Mouse (Mus musculus): Measurements from ENCODE around the gene Haspin. TPM values are rescaled to one million over a fixed set of nuclear protein-coding genes. Genes with fewer than 3 reads are reported as not detected.

Haspin gene
- polyA plus RNA-seq, 1 experiment = 8.6 TPM

DNA sequence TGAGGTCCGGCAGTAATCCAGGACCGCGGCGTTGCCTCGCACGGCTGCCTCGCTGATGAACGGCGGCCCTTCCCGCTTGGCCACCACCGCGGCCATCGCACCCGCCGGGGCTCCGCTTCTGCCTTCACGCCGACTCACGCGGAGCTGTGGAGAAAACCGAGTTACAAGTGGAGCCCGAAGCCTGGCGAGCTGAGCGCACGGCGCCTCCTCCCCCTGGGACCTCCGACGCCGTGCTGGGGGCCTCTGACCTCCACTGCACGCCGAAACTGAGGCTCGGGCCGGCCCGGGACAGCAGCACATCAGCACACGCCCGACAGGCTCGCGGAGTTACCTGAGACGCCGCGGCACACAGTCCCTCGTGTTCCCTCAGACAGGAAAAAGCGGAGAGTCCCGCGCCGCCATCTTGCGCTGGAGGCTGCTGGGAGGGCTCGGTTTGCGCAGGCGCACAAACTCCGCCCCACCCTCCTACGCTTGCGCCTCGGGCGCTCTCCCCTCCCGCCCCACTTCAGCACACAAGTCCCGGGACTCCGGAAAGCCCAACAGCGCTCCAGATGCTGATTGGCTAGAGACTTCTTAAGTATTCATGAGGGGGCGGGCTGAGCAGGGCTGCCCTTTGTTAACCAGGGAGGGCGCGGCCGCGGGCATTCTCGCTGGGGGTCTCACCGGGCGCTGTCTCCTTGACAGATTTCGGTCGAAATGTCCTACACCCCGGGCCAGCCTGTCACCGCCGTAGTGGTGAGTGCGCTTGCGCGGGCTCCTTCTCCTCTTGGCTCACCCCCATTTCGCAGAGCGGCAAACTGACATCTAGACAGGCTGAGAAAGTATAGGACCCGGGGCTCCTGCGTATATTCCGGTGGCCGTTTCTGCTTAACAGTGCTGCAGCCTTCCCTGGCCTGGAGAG is 38.8 kb upstream of the Haspin start, which contains the start of the genes Emc6 and Tax1bp3:
Gene Emc6, minus strand, starts transcription at position 430 of the 901 bp plus-strand sequence.
Gene Tax1bp3, plus strand, starts transcription at position 476 of the 901 bp plus-strand sequence.
- DNase-seq = peak; percentile 96

DNA sequence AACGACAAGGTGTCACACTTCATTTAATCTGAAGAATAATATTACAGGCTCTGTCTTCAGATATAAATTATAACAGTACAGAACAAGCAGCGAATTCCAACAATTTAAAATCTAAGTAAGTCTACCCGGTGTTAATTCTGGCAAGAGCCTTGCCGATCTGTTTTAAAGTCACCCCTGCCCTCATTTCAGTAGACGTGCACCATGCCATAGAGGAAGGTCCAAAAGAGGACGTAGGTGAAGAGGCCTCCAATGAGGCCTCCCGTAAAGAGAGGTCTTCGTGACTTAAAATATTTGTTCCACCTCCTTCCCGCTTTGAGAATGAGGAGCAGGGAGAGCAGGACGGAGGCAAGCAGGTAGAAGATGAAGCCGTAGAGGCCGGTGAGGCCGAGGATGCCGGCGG is 38.1 kb upstream of the Haspin start:
- H3K4me3 ChIP-seq (ENCODE audit: control insufficient read depth, insufficient read depth, low read length) = peak overlapping the region; percentile 97
- H3K27ac ChIP-seq (ENCODE audit: control insufficient read depth, insufficient read depth, low read length) = no peak overlapping the region
- H3K4me1 ChIP-seq (replicated peaks; ENCODE audit: control insufficient read depth, insufficient read depth, low read length) = peaks cover 17% of the 10 kb centered on the region
- TF ChIP-seq CTCF (IDR thresholded peaks at IDR 0.05; ENCODE audit: borderline replicate concordance, control insufficient read depth, extremely low read depth, insufficient read depth, low read length, poor library complexity) = no peak
- no peak for TF ChIP-seq POLR2A (IDR thresholded peaks at IDR 0.05; ENCODE audit: control insufficient read depth, extremely low read depth, insufficient read depth, low read length, poor library complexity)
- no peak for DNase-seq
- WGBS = 2% methylated on average over 15 of the region's 15 CpGs
- H3K27me3 ChIP-seq (ENCODE audit: control insufficient read depth, insufficient read depth, low read length) = no peaks in the 10 kb centered on the region
- no peaks in the 10 kb centered on the region for H3K36me3 ChIP-seq (ENCODE audit: control insufficient read depth, insufficient read depth, low read length)

More for the DNA sequence above, 38.8 kb upstream of the Haspin start, which contains the start of the genes Emc6 and Tax1bp3:
- Histone ChIP-seq H3K4me1 (replicated peaks; ENCODE audit: control insufficient read depth, insufficient read depth, low read length) (peaks cover 17% of the 10 kb centered on the region), H3K27ac (ENCODE audit: control insufficient read depth, insufficient read depth, low read length) (no peak within 1 kb of the TSS), H3K36me3 (ENCODE audit: control insufficient read depth, insufficient read depth, low read length) (no peaks in the 10 kb centered on the region), H3K4me3 (ENCODE audit: control insufficient read depth, insufficient read depth, low read length) (peak within 1 kb of the TSS; percentile 97), H3K27me3 (ENCODE audit: control insufficient read depth, insufficient read depth, low read length) (no peaks in the 10 kb centered on the region)
- TF ChIP-seq POLR2A (IDR thresholded peaks at IDR 0.05; ENCODE audit: control insufficient read depth, extremely low read depth, insufficient read depth, low read length, poor library complexity) (peak; percentile 73; the same call in 1 of the 2 replicates), CTCF (IDR thresholded peaks at IDR 0.05; ENCODE audit: borderline replicate concordance, control insufficient read depth, extremely low read depth, insufficient read depth, low read length, poor library complexity) (peak; percentile 35; the same call in 1 of the 2 replicates)
- under 1% methylated on average over 81 of the region's 81 CpGs for WGBS

DNA sequence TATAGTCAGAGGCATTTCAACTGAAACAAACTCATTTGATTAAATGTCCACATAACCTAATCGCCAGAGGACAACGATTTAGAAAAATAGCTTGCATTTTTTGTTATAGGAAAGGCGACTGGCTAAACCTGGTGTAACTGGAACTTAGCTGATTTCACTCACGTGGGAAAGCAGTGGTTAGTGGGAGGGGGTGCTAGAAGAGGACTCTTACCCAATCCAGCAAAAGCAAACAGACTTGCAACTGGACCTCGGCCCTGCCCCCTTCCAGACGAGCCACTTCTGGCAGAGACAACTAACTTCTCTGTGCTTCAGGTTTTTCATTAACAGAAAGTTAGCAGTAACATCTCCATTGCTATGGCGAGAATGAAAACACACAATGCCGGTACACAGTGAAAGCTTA is 37.5 kb upstream of the Haspin start:
- H3K27ac ChIP-seq (ENCODE audit: control insufficient read depth, insufficient read depth, low read length) = no peak overlapping the region
- whole genome bisulfite sequencing = 50% methylated on average over 8 of the region's 8 CpGs
- no peaks in the 10 kb centered on the region for H3K27me3 ChIP-seq (ENCODE audit: control insufficient read depth, insufficient read depth, low read length)
- no peaks in the 10 kb centered on the region for H3K36me3 ChIP-seq (ENCODE audit: control insufficient read depth, insufficient read depth, low read length)
- H3K4me1 ChIP-seq (replicated peaks; ENCODE audit: control insufficient read depth, insufficient read depth, low read length) = peaks cover 17% of the 10 kb centered on the region
- no peak for TF ChIP-seq CTCF (IDR thresholded peaks at IDR 0.05; ENCODE audit: borderline replicate concordance, control insufficient read depth, extremely low read depth, insufficient read depth, low read length, poor library complexity)
- TF ChIP-seq POLR2A (IDR thresholded peaks at IDR 0.05; ENCODE audit: control insufficient read depth, extremely low read depth, insufficient read depth, low read length, poor library complexity) = no peak
- H3K4me3 ChIP-seq (ENCODE audit: control insufficient read depth, insufficient read depth, low read length) = no peak overlapping the region
- DNase-seq = no peak

DNA sequence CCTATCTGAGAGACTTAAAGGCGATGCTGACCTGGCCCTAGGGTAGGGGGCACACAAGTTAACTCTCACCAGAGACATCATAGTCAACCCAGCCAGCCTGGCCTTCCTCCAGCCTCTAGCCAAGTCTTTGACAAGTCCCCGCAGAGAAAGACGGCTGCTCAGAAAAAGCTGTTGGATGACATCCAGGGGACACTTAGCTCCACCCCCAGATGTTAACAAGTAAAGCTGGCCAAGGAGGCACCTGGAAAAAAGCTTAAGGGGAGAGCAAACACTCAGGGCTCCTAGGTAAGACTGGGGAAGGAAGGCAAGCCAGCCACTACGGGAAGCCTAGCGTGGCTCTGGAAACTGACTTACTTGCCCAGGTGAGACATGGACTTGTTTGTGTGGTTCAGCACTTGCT is 34.1 kb upstream of the Haspin start:
- no peak for DNase-seq
- Histone ChIP-seq H3K4me3 (ENCODE audit: control insufficient read depth, insufficient read depth, low read length) (no peak overlapping the region), H3K27ac (ENCODE audit: control insufficient read depth, insufficient read depth, low read length) (no peak overlapping the region), H3K36me3 (ENCODE audit: control insufficient read depth, insufficient read depth, low read length) (no peaks in the 10 kb centered on the region), H3K27me3 (ENCODE audit: control insufficient read depth, insufficient read depth, low read length) (no peaks in the 10 kb centered on the region), H3K4me1 (replicated peaks; ENCODE audit: control insufficient read depth, insufficient read depth, low read length) (peaks cover 10% of the 10 kb centered on the region)
- no peak for TF ChIP-seq POLR2A (IDR thresholded peaks at IDR 0.05; ENCODE audit: control insufficient read depth, extremely low read depth, insufficient read depth, low read length, poor library complexity)
- no peak for TF ChIP-seq CTCF (IDR thresholded peaks at IDR 0.05; ENCODE audit: borderline replicate concordance, control insufficient read depth, extremely low read depth, insufficient read depth, low read length, poor library complexity)
- 55% methylated on average over 5 of the region's 5 CpGs for WGBS

DNA sequence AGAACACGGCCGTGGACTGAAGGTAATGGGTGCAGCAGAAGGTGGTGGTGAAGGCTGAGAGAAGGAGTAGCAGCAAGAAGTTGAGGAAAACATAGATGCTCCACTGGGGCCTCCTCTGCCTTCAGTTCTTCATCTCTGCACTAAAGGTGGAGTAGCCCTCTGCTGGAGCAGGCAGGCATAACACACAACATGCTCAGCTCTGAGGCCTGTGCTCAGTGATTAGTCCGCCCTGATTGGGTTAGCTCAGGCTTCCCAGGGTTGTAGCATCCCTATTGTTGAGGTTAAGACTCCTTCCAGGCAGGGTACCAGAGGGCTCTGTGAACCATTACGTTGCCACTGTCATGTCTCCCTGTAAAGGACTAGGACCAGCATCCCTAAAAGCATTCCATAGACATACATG is 31.1 kb upstream of the Haspin start:
- Histone ChIP-seq H3K36me3 (ENCODE audit: control insufficient read depth, insufficient read depth, low read length) (no peaks in the 10 kb centered on the region), H3K4me1 (replicated peaks; ENCODE audit: control insufficient read depth, insufficient read depth, low read length) (peaks cover 6% of the 10 kb centered on the region; the same call in 1 of the 2 replicates), H3K4me3 (ENCODE audit: control insufficient read depth, insufficient read depth, low read length) (no peak overlapping the region), H3K27ac (ENCODE audit: control insufficient read depth, insufficient read depth, low read length) (no peak overlapping the region), H3K27me3 (ENCODE audit: control insufficient read depth, insufficient read depth, low read length) (no peaks in the 10 kb centered on the region)
- TF ChIP-seq CTCF (IDR thresholded peaks at IDR 0.05; ENCODE audit: borderline replicate concordance, control insufficient read depth, extremely low read depth, insufficient read depth, low read length, poor library complexity) (peak; percentile 58; the same call in 1 of the 2 replicates), POLR2A (IDR thresholded peaks at IDR 0.05; ENCODE audit: control insufficient read depth, extremely low read depth, insufficient read depth, low read length, poor library complexity) (no peak)
- 58% methylated on average over 4 of the region's 4 CpGs for WGBS
- DNase-seq = peak; percentile 71

DNA sequence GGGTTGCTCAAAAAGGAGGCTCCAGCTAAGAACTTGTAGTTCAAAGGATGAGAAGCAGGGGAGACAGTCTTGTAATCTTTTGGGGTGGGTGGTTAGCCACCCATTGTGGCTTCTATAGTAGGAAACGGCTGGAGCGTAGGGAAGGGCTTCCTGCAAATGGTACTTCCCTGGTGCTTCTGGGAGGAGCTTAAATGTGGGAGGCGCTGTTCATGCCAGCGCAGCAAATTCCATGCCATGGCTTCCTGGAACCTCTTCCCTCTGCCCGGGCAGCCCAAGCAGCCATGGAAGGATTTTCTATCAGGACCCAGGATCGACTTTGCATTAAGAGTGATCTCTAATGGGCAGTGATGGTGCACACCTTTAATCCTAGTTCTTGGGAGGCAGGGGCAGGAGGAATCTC is 30.5 kb upstream of the Haspin start:
- DNase-seq = no peak
- Histone ChIP-seq H3K4me3 (ENCODE audit: control insufficient read depth, insufficient read depth, low read length) (no peak overlapping the region), H3K27me3 (ENCODE audit: control insufficient read depth, insufficient read depth, low read length) (no peaks in the 10 kb centered on the region), H3K36me3 (ENCODE audit: control insufficient read depth, insufficient read depth, low read length) (no peaks in the 10 kb centered on the region), H3K27ac (ENCODE audit: control insufficient read depth, insufficient read depth, low read length) (no peak overlapping the region), H3K4me1 (replicated peaks; ENCODE audit: control insufficient read depth, insufficient read depth, low read length) (peaks cover 6% of the 10 kb centered on the region; the same call in 1 of the 2 replicates)
- TF ChIP-seq CTCF (IDR thresholded peaks at IDR 0.05; ENCODE audit: borderline replicate concordance, control insufficient read depth, extremely low read depth, insufficient read depth, low read length, poor library complexity) = no peak
- TF ChIP-seq POLR2A (IDR thresholded peaks at IDR 0.05; ENCODE audit: control insufficient read depth, extremely low read depth, insufficient read depth, low read length, poor library complexity) = no peak
- 82% methylated on average over 6 of the region's 6 CpGs for WGBS

Data from thymus, adult 2 months (tissue).